Mouse (Mus musculus) thymus, postnatal 0 days (tissue): Measurements from ENCODE around the gene Ctxn2. TPM values are rescaled to one million over a fixed set of nuclear protein-coding genes. Genes with fewer than 3 reads are reported as not detected.

Experiments used
- DNase-seq: peaks from one replicate; pipeline ENCODE4 v3.0.0-alpha.2; 2015; ENCODE audit warnings: low spot score
- polyA plus RNA-seq: library from polyadenylated mRNA; unstranded; fragments of >200 nt; fragmentation: Nextera tagmentation; extraction: Ambion mirVana; gene quantifications from 2 replicates; pipeline ENCODE4 v1.2.1, GENCODE M21; 2015

Ctxn2 gene
- polyA plus RNA-seq, 1 experiment from 2014 or later, result not detected

- no peak for DNase-seq
Observed at GRCm38 (mm10) chr2:125192905-125193304, 56.4 kb downstream of the Ctxn2 start.

GRCm38 (mm10) chr2:125196771-125197170 lies 60.3 kb downstream of the Ctxn2 start:
- DNase-seq, result no peak

Other genes with a start within 250 kb of the Ctxn2 start
- 0.80 and 1.3 TPM in 2 replicates for gene Slc24a5, start 68.6 kb upstream of the Ctxn2 start, polyA plus RNA-seq
- 64.9 and 65.6 TPM in 2 replicates for gene Myef2, start 13.0 kb upstream of the Ctxn2 start, polyA plus RNA-seq
- 0.04 and 0.08 TPM in 2 replicates for gene Slc12a1, start 15.8 kb downstream of the Ctxn2 start, polyA plus RNA-seq
- 384 and 399 TPM in 2 replicates for gene Dut, start 110.5 kb downstream of the Ctxn2 start, polyA plus RNA-seq